Mouse (Mus musculus) neural tube, embryonic 13.5 days (tissue): ENCODE measurements at regions not wholly inside any gene's neighbourhood (a gene's known extent, or its start where the extent isn't known, plus 50 kb on each side); places are given as distances from the start of the nearest gene placed in this dataset.
A peak's percentile ranks its signal among the peaks of the same experiment; 100 is the strongest.

Experiments
- ATAC-seq: fragments of 200-750 bp; cut with Nextera tagmentation; 2 replicates; pipeline ENCODE4 v1.8.0; 2017; ENCODE audit warnings: low read depth, mild to moderate bottlenecking, moderate TSS enrichment, moderate library complexity
- H3K27ac ChIP-seq: fragments of 300-500 bp; sonication (generic); replicated peaks from 2 replicates; pipeline ENCODE4 v1.5.1; 2015; ENCODE audit warnings: moderate library complexity, mild to moderate bottlenecking, inconsistent platforms
- H3K27me3 ChIP-seq: fragments of 300-500 bp; sonication (generic); 2 replicates; pipeline ENCODE4 v1.6.1; 2015; ENCODE audit warnings: mild to moderate bottlenecking, inconsistent platforms
- H3K36me3 ChIP-seq: fragments of 300-500 bp; sonication (generic); 2 replicates; pipeline ENCODE4 v1.6.1; 2015; ENCODE audit warnings: mild to moderate bottlenecking, inconsistent platforms
- H3K4me1 ChIP-seq: fragments of 300-500 bp; sonication (generic); replicated peaks from 2 replicates; pipeline ENCODE4 v1.6.1; 2015; ENCODE audit warnings: inconsistent platforms
- H3K4me2 ChIP-seq: fragments of 300-500 bp; sonication (generic); 2 replicates; pipeline ENCODE4 v1.6.1; 2015; ENCODE audit warnings: inconsistent platforms, mild to moderate bottlenecking, moderate library complexity
- H3K4me3 ChIP-seq: fragments of 300-500 bp; sonication (generic); 2 replicates; pipeline ENCODE4 v1.5.1; 2015; ENCODE audit warnings: mild to moderate bottlenecking, inconsistent platforms
- H3K9ac ChIP-seq: fragments of 300-500 bp; sonication (generic); 2 replicates; pipeline ENCODE4 v1.6.1; 2015; ENCODE audit warnings: moderate library complexity, mild to moderate bottlenecking, inconsistent platforms
- H3K9me3 ChIP-seq: fragments of 300-500 bp; sonication (generic); 2 replicates; pipeline ENCODE4 v1.6.1; 2016; ENCODE audit warnings: inconsistent platforms
- WGBS: fragments of 180-500 bp; shearing (Covaris S2); methylation state at CpG from one replicate; pipeline ENCODE4 v1.1.7; 2015; 5-methylcytosine and 5-hydroxymethylcytosine counted together

GRCm38 (mm10) chr17:65193341-65193740, 347.2 kb downstream of the Tmem232 start:
- H3K27me3 ChIP-seq, result no peaks in the 10 kb centered on the region
- H3K4me1 ChIP-seq, result no peaks in the 10 kb centered on the region
- no peak overlapping the region for H3K4me2 ChIP-seq
- H3K9me3 ChIP-seq, result no peaks in the 10 kb centered on the region
- H3K9ac ChIP-seq, result no peak overlapping the region
- H3K36me3 ChIP-seq, result no peaks in the 10 kb centered on the region
- no peak overlapping the region for H3K4me3 ChIP-seq
- no peak overlapping the region for H3K27ac ChIP-seq
- no peak for ATAC-seq
- 74% methylated on average over 2 of the region's 2 CpGs for WGBS

- no peak overlapping the region for H3K27ac ChIP-seq
- no peak overlapping the region for H3K4me3 ChIP-seq
- H3K9me3 ChIP-seq, result no peaks in the 10 kb centered on the region
- no peak overlapping the region for H3K9ac ChIP-seq
- H3K4me2 ChIP-seq, result no peak overlapping the region
- no peaks in the 10 kb centered on the region for H3K27me3 ChIP-seq
- peak; percentile 43; the same call in 1 of the 2 replicates for ATAC-seq
- WGBS, result 63% methylated on average over 12 of the region's 12 CpGs
- no peaks in the 10 kb centered on the region for H3K4me1 ChIP-seq
- H3K36me3 ChIP-seq, result no peaks in the 10 kb centered on the region
Observed at GRCm38 (mm10) chr17:65192432-65193059, 348.0 kb downstream of the Tmem232 start.

GRCm38 (mm10) chr17:65190839-65191591, 349.6 kb downstream of the Tmem232 start:
- WGBS, result 73% methylated on average over 12 of the region's 12 CpGs
- Histone ChIP-seq H3K4me1 (no peaks in the 10 kb centered on the region), H3K36me3 (no peaks in the 10 kb centered on the region), H3K4me2 (no peak overlapping the region), H3K9me3 (no peaks in the 10 kb centered on the region), H3K27ac (no peak overlapping the region), H3K9ac (no peak overlapping the region), H3K4me3 (no peak overlapping the region), H3K27me3 (no peaks in the 10 kb centered on the region)
- ATAC-seq, result no peak

GRCm38 (mm10) chr17:65181164-65181563, 345.3 kb upstream of the 4930583I09Rik start:
- H3K9ac ChIP-seq, result no peak overlapping the region
- H3K4me3 ChIP-seq, result no peak overlapping the region
- no peak for ATAC-seq
- H3K36me3 ChIP-seq, result no peaks in the 10 kb centered on the region
- H3K27ac ChIP-seq, result no peak overlapping the region
- no peaks in the 10 kb centered on the region for H3K27me3 ChIP-seq
- 78% methylated on average over 4 of the region's 4 CpGs for WGBS
- no peaks in the 10 kb centered on the region for H3K9me3 ChIP-seq
- H3K4me2 ChIP-seq, result no peak overlapping the region
- H3K4me1 ChIP-seq, result 0 out of 2 replicates have a peak, but pooled peaks cover 3% of the 10 kb centered on the region

GRCm38 (mm10) chr17:65175770-65176169, 339.9 kb upstream of the 4930583I09Rik start:
- H3K27ac ChIP-seq, result no peak overlapping the region
- 67% methylated on average over 4 of the region's 4 CpGs for WGBS

GRCm38 (mm10) chr17:65174114-65174513, 338.2 kb upstream of the 4930583I09Rik start:
- Histone ChIP-seq H3K4me1 (0 out of 2 replicates have a peak, but pooled peaks cover 4% of the 10 kb centered on the region), H3K4me3 (no peak overlapping the region), H3K9me3 (no peaks in the 10 kb centered on the region), H3K9ac (no peak overlapping the region), H3K27me3 (no peaks in the 10 kb centered on the region), H3K27ac (no peak overlapping the region), H3K36me3 (no peaks in the 10 kb centered on the region), H3K4me2 (no peak overlapping the region)
- 83% methylated on average over 6 of the region's 6 CpGs for WGBS
- ATAC-seq, result no peak

More at GRCm38 (mm10) chr17:65175770-65176169, 339.9 kb upstream of the 4930583I09Rik start:
- no peak overlapping the region for H3K9ac ChIP-seq
- H3K4me2 ChIP-seq, result no peak overlapping the region
- H3K4me1 ChIP-seq, result 0 out of 2 replicates have a peak, but pooled peaks cover 5% of the 10 kb centered on the region
- ATAC-seq, result no peak
- H3K4me3 ChIP-seq, result no peak overlapping the region
- no peaks in the 10 kb centered on the region for H3K9me3 ChIP-seq
- H3K27me3 ChIP-seq, result no peaks in the 10 kb centered on the region
- no peaks in the 10 kb centered on the region for H3K36me3 ChIP-seq

- H3K9me3 ChIP-seq, result no peaks in the 10 kb centered on the region
- no peak overlapping the region for H3K9ac ChIP-seq
- 94% methylated on average over 3 of the region's 3 CpGs for WGBS
- H3K27ac ChIP-seq, result no peak overlapping the region
- no peaks in the 10 kb centered on the region for H3K27me3 ChIP-seq
- no peaks in the 10 kb centered on the region for H3K36me3 ChIP-seq
- no peak overlapping the region for H3K4me2 ChIP-seq
- 0 out of 2 replicates have a peak, but pooled peaks cover 4% of the 10 kb centered on the region for H3K4me1 ChIP-seq
- H3K4me3 ChIP-seq, result no peak overlapping the region
- no peak for ATAC-seq
Observed at GRCm38 (mm10) chr17:65173236-65173635, 337.4 kb upstream of the 4930583I09Rik start.

- H3K4me2 ChIP-seq, result no peak overlapping the region
- no peaks in the 10 kb centered on the region for H3K36me3 ChIP-seq
- 0 out of 2 replicates have a peak, but pooled peaks cover 4% of the 10 kb centered on the region for H3K4me1 ChIP-seq
- H3K9ac ChIP-seq, result no peak overlapping the region
- no peak for ATAC-seq
- H3K9me3 ChIP-seq, result no peaks in the 10 kb centered on the region
- 74% methylated on average over 4 of the region's 4 CpGs for WGBS
- H3K27ac ChIP-seq, result peak overlapping the region; percentile 52
- H3K27me3 ChIP-seq, result no peaks in the 10 kb centered on the region
- H3K4me3 ChIP-seq, result no peak overlapping the region
Observed at GRCm38 (mm10) chr17:65170691-65171090, 334.8 kb upstream of the 4930583I09Rik start.

GRCm38 (mm10) chr17:65169981-65170617, 334.2 kb upstream of the 4930583I09Rik start:
- Histone ChIP-seq H3K9me3 (no peaks in the 10 kb centered on the region), H3K36me3 (no peaks in the 10 kb centered on the region), H3K4me1 (0 out of 2 replicates have a peak, but pooled peaks cover 4% of the 10 kb centered on the region), H3K4me2 (no peak overlapping the region), H3K4me3 (no peak overlapping the region), H3K27ac (no peak overlapping the region), H3K27me3 (no peaks in the 10 kb centered on the region), H3K9ac (no peak overlapping the region)
- 55% methylated on average over 4 of the region's 4 CpGs for WGBS
- ATAC-seq, result no peak

- no peak overlapping the region for H3K4me2 ChIP-seq
- H3K9ac ChIP-seq, result no peak overlapping the region
- 69% methylated on average over 2 of the region's 2 CpGs for WGBS
- no peaks in the 10 kb centered on the region for H3K4me1 ChIP-seq
- no peak for ATAC-seq
- no peaks in the 10 kb centered on the region for H3K27me3 ChIP-seq
- no peak overlapping the region for H3K4me3 ChIP-seq
- no peaks in the 10 kb centered on the region for H3K9me3 ChIP-seq
- H3K36me3 ChIP-seq, result no peaks in the 10 kb centered on the region
- no peak overlapping the region for H3K27ac ChIP-seq
Observed at GRCm38 (mm10) chr17:65146376-65146775, 310.5 kb upstream of the 4930583I09Rik start.

- Histone ChIP-seq H3K9me3 (no peaks in the 10 kb centered on the region), H3K27ac (no peak overlapping the region), H3K4me2 (no peak overlapping the region), H3K4me3 (no peak overlapping the region), H3K27me3 (no peaks in the 10 kb centered on the region), H3K36me3 (no peaks in the 10 kb centered on the region), H3K4me1 (no peaks in the 10 kb centered on the region), H3K9ac (no peak overlapping the region)
- 80% methylated on average over 5 of the region's 5 CpGs for WGBS
- no peak for ATAC-seq
Observed at GRCm38 (mm10) chr17:65114651-65115050, 278.8 kb upstream of the 4930583I09Rik start.

GRCm38 (mm10) chr17:65113121-65113520, 277.2 kb upstream of the 4930583I09Rik start:
- Histone ChIP-seq H3K9me3 (no peaks in the 10 kb centered on the region), H3K4me3 (no peak overlapping the region), H3K36me3 (no peaks in the 10 kb centered on the region), H3K27me3 (no peaks in the 10 kb centered on the region), H3K4me1 (no peaks in the 10 kb centered on the region), H3K27ac (no peak overlapping the region), H3K9ac (no peak overlapping the region), H3K4me2 (no peak overlapping the region)
- WGBS, result 76% methylated on average over 3 of the region's 3 CpGs
- no peak for ATAC-seq
